35 mouse cellular contexts compared by ENCODE assay signal in the genomic region with DNA sequence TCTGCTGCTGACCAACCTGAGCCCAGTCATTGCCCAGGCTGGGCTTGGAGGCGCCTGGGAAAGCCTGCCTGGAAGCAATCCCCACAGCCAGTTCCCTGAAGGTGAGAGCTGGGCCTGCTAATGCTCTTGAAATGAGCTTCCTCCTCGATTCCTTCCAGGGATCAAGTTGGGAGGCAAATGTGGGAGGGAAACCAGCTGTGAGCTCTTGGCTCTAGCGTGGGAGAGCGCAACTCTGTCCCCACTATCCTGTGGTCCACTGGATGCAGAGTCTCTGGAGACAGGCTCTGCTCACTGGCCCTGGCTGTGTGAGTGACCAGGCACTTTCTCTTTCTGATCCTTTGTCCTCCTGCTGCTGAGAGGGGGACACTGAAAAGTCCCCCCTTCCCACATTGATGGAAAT. TPM values are rescaled to one million over a fixed set of nuclear protein-coding genes. Genes with fewer than 3 reads are reported as not detected.
DNase-seq lines count a peak whose midpoint lies in the region; ATAC-seq lines count a peak whose summit lies in the region.
"Had no signal": no experiment of that assay in that cellular context is flagged by ENCODE, and none has a peak within 500 bp of the region (broad histone marks: within the 10 kb centered on the region; RNA-seq: fewer than 3 reads in every experiment).

No protein-coding gene starts in this region.

- ATAC-seq in kidney, embryonic 14.5 days (ENCODE audit: low FRiP score, low TSS enrichment), result no peak
- ATAC-seq in limb, embryonic 11.5 days (ENCODE audit: insufficient number of reproducible peaks, low FRiP score, low TSS enrichment, low read depth), result no peak
- ATAC-seq: forebrain, embryonic 13.5 days; hindbrain, embryonic 16.5 days; Patski had no signal

- H3K9ac ChIP-seq in kidney, embryonic 14.5 days (ENCODE audit: low read depth, low read length), result no peak overlapping the region
- H3K9ac ChIP-seq in limb, embryonic 11.5 days (ENCODE audit: low read length), result 0 out of 2 replicates have a peak overlapping the region, but pooled peaks have one; percentile 30
- H3K9ac ChIP-seq: embryonic facial prominence, embryonic 13.5 days; forebrain, embryonic 13.5 days; heart, embryonic 15.5 days; limb, embryonic 15.5 days; liver, embryonic 14.5 days; neural tube, embryonic 15.5 days had no signal

- H3K36me3 ChIP-seq in kidney, embryonic 14.5 days (ENCODE audit: control insufficient read depth, insufficient read depth, low read length), result no peaks in the 10 kb centered on the region
- H3K36me3 ChIP-seq in limb, embryonic 11.5 days (ENCODE audit: control insufficient read depth, insufficient read depth, low read length), result no peaks in the 10 kb centered on the region
- H3K36me3 ChIP-seq: embryonic facial prominence, embryonic 13.5 days; G1E; heart, embryonic 15.5 days; hindbrain, embryonic 10.5 days; limb, embryonic 15.5 days; neural tube, embryonic 15.5 days had no signal

- no peak overlapping the region for H3K27ac ChIP-seq in kidney, embryonic 14.5 days (ENCODE audit: low read depth, low read length)
- no peak overlapping the region for H3K27ac ChIP-seq in limb, embryonic 11.5 days (replicated peaks; ENCODE audit: low read depth, low read length)
- H3K27ac ChIP-seq: embryonic facial prominence, embryonic 13.5 days; forebrain, embryonic 13.5 days; heart, embryonic 15.5 days; hindbrain, embryonic 10.5 days; layer of hippocampus, adult 2 months; limb, embryonic 15.5 days; liver, embryonic 14.5 days; neural tube, embryonic 15.5 days had no signal

- intact Hi-C loops in heart, postnatal 10 days (cut with DNase I), result no loop called here

- no peak overlapping the region for H3K4me3 ChIP-seq in kidney, embryonic 14.5 days (ENCODE audit: low read length)
- H3K4me3 ChIP-seq in limb, embryonic 11.5 days (ENCODE audit: low read depth, low read length), result no peak overlapping the region
- H3K4me3 ChIP-seq: embryonic facial prominence, embryonic 13.5 days; erythroblast, embryonic 14.5 days; forebrain, embryonic 13.5 days; heart, embryonic 15.5 days; hindbrain, embryonic 10.5 days; layer of hippocampus, adult 2 months; limb, embryonic 15.5 days; neural tube, embryonic 15.5 days had no signal

- H3K4me1 ChIP-seq in kidney, embryonic 14.5 days (ENCODE audit: control insufficient read depth, insufficient read depth, low read length), result no peaks in the 10 kb centered on the region
- peaks cover 12% of the 10 kb centered on the region; the same call in 1 of the 2 replicates for H3K4me1 ChIP-seq in limb, embryonic 11.5 days (ENCODE audit: control insufficient read depth, insufficient read depth, low read length)
- H3K4me1 ChIP-seq: forebrain, embryonic 13.5 days; heart, embryonic 15.5 days had no signal

- no peaks in the 10 kb centered on the region; the same call in 1 of the 2 replicates for H3K27me3 ChIP-seq in kidney, embryonic 14.5 days (ENCODE audit: control insufficient read depth, insufficient read depth, low read length)
- H3K27me3 ChIP-seq in limb, embryonic 11.5 days (ENCODE audit: control insufficient read depth, insufficient read depth, low read length), result no peaks in the 10 kb centered on the region
- H3K27me3 ChIP-seq: embryonic facial prominence, embryonic 13.5 days; forebrain, embryonic 13.5 days; heart, embryonic 15.5 days; neural tube, embryonic 15.5 days had no signal

- no peaks in the 10 kb centered on the region for H3K9me3 ChIP-seq in kidney, embryonic 14.5 days (ENCODE audit: control insufficient read depth, low read length)
- no peaks in the 10 kb centered on the region for H3K9me3 ChIP-seq in limb, embryonic 11.5 days (ENCODE audit: control insufficient read depth, low read length)
- H3K9me3 ChIP-seq: embryonic facial prominence, embryonic 13.5 days; forebrain, embryonic 13.5 days; G1E; heart, embryonic 15.5 days; hindbrain, embryonic 10.5 days; limb, embryonic 15.5 days; neural tube, embryonic 15.5 days had no signal

- 27% methylated on average over 4 of the region's 4 CpGs for WGBS in kidney, embryonic 14.5 days
- WGBS in limb, embryonic 11.5 days, result 40% methylated on average over 4 of the region's 4 CpGs

- peak; percentile 29 to 39 for DNase-seq in heart, postnatal 10 days
- DNase-seq in heart, adult 9 months (ENCODE audit: low spot score in 2 of 2), result no peak
- peak; percentile 55 for DNase-seq in kidney, postnatal 10 days
- DNase-seq in right cerebral cortex, adult 18-20 months, result peak; percentile 20
- no peak for DNase-seq in right cerebral cortex, postnatal 25 days
- DNase-seq in limb, embryonic 11.5 days (ENCODE audit: low spot score), result no peak
- no peak for DNase-seq in adrenal gland, adult 8-10 months
- DNase-seq: B cell, adult 2 months; cerebellum, adult 18-20 months; cerebellum, postnatal 25 days; gastrocnemius, postnatal 10 days; kidney, adult 9 months; right cerebral cortex, postnatal 14 days; spleen, adult 18-20 months; thymus, postnatal 14 days had no signal

- H3K4me2 ChIP-seq in kidney, embryonic 14.5 days (replicated peaks; ENCODE audit: low read depth, low read length), result no peak overlapping the region
- no peak overlapping the region for H3K4me2 ChIP-seq in limb, embryonic 11.5 days (ENCODE audit: low read depth, severe bottlenecking)
- H3K4me2 ChIP-seq: embryonic facial prominence, embryonic 13.5 days; forebrain, embryonic 13.5 days; heart, embryonic 15.5 days; limb, embryonic 15.5 days; midbrain, embryonic 11.5 days; neural tube, embryonic 15.5 days had no signal

RNA-seq across cellular contexts. Expression of gene Gm10803, which starts 30.8 kb away (rescaled TPM):
- total RNA-seq in heart, postnatal 10 days (2021), result not detected
- not detected in 2 replicates for polyA plus RNA-seq in kidney, embryonic 14.5 days (2014; fragmentation: Nextera tagmentation; extraction: Ambion mirVana)
- not detected in 2 replicates for polyA plus RNA-seq in limb, embryonic 11.5 days (2014; fragmentation: Nextera tagmentation; extraction: Ambion mirVana)
- total RNA-seq in adrenal gland, adult 8-10 months (2022), result not detected
- total RNA-seq: adrenal gland, adult 18-20 months; adrenal gland, postnatal 4 days; CH12.LX; G1E; gastrocnemius, postnatal 10 days; granulocyte monocyte progenitor cell, adult 5-6 weeks; layer of hippocampus, adult 2 months; left cerebral cortex, postnatal 14 days had no signal
- polyA plus RNA-seq: embryonic facial prominence, embryonic 13.5 days; erythroblast, embryonic 14.5 days; forebrain, embryonic 13.5 days; G1E; heart, embryonic 15.5 days; hindbrain, embryonic 10.5 days; hindbrain, embryonic 16.5 days; limb, embryonic 15.5 days; liver, embryonic 14.5 days; lung, embryonic 16.5 days; midbrain, embryonic 11.5 days; neural tube, embryonic 15.5 days; Patski had no signal

Comparison
In these comparisons a context has a peak if more than half of its experiments do, and no peak if none do; other contexts are left out.
1. DNase-seq: peak in heart, postnatal 10 days (2 of 2), kidney, postnatal 10 days (single experiment) and right cerebral cortex, adult 18-20 months (single experiment); none in heart, adult 9 months (0 of 2), right cerebral cortex, postnatal 25 days (single experiment), limb, embryonic 11.5 days (single experiment) and adrenal gland, adult 8-10 months (single experiment).